Mouse (Mus musculus) liver, embryonic 11.5 days (tissue): ENCODE results near the gene Peak1. TPM values are rescaled to one million over a fixed set of nuclear protein-coding genes. Genes with fewer than 3 reads are reported as not detected.

Source experiments
- ATAC-seq: fragments of 200-750 bp; cut with Nextera tagmentation; replicated peaks from 2 replicates; pipeline ENCODE4 v1.8.0; 2017; ENCODE audit warnings: moderate number of reproducible peaks, mild to moderate bottlenecking, moderate TSS enrichment, moderate library complexity; ENCODE audit not compliant: low FRiP score
- DNase-seq: peaks from one replicate; pipeline ENCODE4 v3.0.0-alpha.2; 2017; ENCODE audit warnings: low spot score
- H3K27ac ChIP-seq: fragments of 300-500 bp; sonication (generic); 2 replicates; pipeline ENCODE4 v1.5.1; 2014; ENCODE audit warnings: mild to moderate bottlenecking, low read depth, low read length, control low read depth
- H3K27me3 ChIP-seq: fragments of 300-500 bp; sonication (generic); replicated peaks from 2 replicates; pipeline ENCODE4 v1.6.1; 2014; ENCODE audit warnings: low read length, mixed read lengths; ENCODE audit not compliant: control insufficient read depth, insufficient read depth
- H3K36me3 ChIP-seq: fragments of 300-500 bp; sonication (generic); 2 replicates; pipeline ENCODE4 v1.6.1; 2014; ENCODE audit warnings: mild to moderate bottlenecking, low read length, moderate library complexity, mixed read lengths; ENCODE audit not compliant: control insufficient read depth, insufficient read depth
- H3K4me1 ChIP-seq: fragments of 300-500 bp; sonication (generic); replicated peaks from 2 replicates; pipeline ENCODE4 v1.6.1; 2014; ENCODE audit warnings: low read length, mixed read lengths; ENCODE audit not compliant: control insufficient read depth, insufficient read depth
- H3K4me2 ChIP-seq: fragments of 300-500 bp; sonication (generic); 2 replicates; pipeline ENCODE4 v1.6.1; 2014; ENCODE audit warnings: mild to moderate bottlenecking, control low read depth, moderate library complexity
- H3K4me3 ChIP-seq: fragments of 300-500 bp; sonication (generic); 2 replicates; pipeline ENCODE4 v1.5.1; 2014; ENCODE audit warnings: low read depth, low read length, control low read depth
- H3K9ac ChIP-seq: fragments of 300-500 bp; sonication (generic); 2 replicates; pipeline ENCODE4 v1.6.1; 2014; ENCODE audit warnings: low read depth, low read length, control low read depth
- H3K9me3 ChIP-seq: fragments of 300-500 bp; sonication (generic); 2 replicates; pipeline ENCODE4 v1.6.1; 2016; ENCODE audit warnings: low read length, inconsistent platforms, mixed read lengths; ENCODE audit not compliant: control insufficient read depth
- WGBS: fragments of 180-500 bp; shearing (Covaris S2); extraction: QIAGEN DNeasy Blood & Tissue Kit; methylation state at CpG from one replicate; pipeline ENCODE4 v1.1.7; 2014; 5-methylcytosine and 5-hydroxymethylcytosine counted together
- polyA plus RNA-seq: library from polyadenylated mRNA; unstranded; fragments of >200 nt; fragmentation: Nextera tagmentation; extraction: Ambion mirVana; gene quantifications from 2 replicates; pipeline ENCODE4 v1.2.1, GENCODE M21; 2014

The Peak1 gene
- polyA plus RNA-seq, 1 experiment from 2014 or later, result 10.0 TPM

DNA sequence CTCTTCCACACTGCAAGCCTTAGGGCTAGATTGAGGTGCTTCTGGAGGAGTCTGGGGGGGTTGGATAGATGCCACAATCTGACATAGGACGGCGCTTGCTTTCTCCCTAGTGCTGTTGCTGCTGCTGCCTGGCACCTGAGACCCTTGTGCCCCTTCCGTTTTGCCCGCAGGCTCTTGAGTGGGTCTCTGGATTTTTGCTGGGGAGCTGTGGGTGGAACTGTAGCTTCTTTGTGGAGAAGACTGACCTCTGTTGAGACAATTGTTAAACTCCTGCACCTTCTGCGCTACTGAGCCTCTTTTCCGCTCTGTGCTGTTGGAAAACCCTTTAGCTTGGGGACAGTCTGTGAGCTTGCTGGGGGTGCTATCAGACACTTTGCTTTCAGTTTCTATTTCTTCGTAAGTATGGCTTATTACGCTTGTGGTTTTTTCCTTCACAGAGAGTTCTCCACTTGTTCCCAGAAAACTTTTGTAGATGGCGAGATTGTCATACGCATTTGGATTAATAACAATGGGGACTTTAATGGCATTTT is 159.5 kb downstream of the Peak1 start:
- ATAC-seq (no peak), DNase-seq (no peak)
- Histone ChIP-seq H3K4me3 (no peak overlapping the region), H3K27ac (no peak overlapping the region), H3K9me3 (peaks cover 6% of the 10 kb centered on the region), H3K4me1 (peaks cover 4% of the 10 kb centered on the region; the same call in 1 of the 2 replicates), H3K9ac (no peak overlapping the region), H3K27me3 (no peaks in the 10 kb centered on the region), H3K4me2 (no peak overlapping the region), H3K36me3 (peaks cover 2% of the 10 kb centered on the region; the same call in 1 of the 2 replicates)
- WGBS, result 92% methylated on average over 10 of the region's 10 CpGs

DNA sequence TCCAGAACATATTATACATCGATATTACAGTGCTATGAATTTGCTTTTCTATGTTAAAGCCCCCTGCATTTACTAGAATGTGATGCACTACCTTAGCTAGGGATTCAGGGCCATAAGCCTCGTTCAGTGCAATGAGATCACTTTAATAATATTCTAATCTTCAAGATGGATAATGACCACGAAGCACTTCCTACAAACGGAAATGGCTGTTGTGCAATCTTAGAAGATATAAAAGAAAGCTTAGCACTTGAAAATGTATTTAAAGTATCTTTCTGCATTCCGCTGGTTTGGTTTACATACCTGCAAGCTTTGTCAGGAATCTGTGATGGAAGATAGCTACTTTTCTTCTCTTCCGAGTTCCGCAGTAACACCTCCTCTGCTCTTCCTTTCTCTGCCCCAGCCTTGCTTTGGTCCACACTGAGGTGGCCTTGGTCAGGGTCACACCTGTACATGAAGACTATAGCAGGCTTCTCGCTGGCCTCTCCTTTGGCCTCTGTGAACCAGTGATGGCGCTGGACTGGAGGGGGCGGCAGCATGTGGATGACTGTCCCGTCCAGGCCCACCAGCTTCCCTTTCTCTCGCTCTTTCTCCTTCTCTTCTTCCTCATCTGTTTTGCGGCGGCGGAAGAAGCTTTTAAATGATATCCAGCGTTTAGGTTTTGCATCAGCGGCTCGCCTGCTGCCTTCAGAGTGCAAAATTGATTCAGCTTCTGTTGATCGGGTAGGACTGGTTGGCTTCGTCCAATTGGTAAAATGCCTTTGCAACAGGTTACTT is 160.5 kb downstream of the Peak1 start:
- no peak overlapping the region for H3K9ac ChIP-seq
- WGBS, result 86% methylated on average over 20 of the region's 20 CpGs
- no peak overlapping the region for H3K4me3 ChIP-seq
- H3K36me3 ChIP-seq, result peaks cover 2% of the 10 kb centered on the region; the same call in 1 of the 2 replicates
- peaks cover 6% of the 10 kb centered on the region for H3K9me3 ChIP-seq
- H3K27ac ChIP-seq, result no peak overlapping the region
- no peak for ATAC-seq
- no peak for DNase-seq
- no peaks in the 10 kb centered on the region for H3K4me1 ChIP-seq
- no peaks in the 10 kb centered on the region for H3K27me3 ChIP-seq
- H3K4me2 ChIP-seq, result no peak overlapping the region

DNA sequence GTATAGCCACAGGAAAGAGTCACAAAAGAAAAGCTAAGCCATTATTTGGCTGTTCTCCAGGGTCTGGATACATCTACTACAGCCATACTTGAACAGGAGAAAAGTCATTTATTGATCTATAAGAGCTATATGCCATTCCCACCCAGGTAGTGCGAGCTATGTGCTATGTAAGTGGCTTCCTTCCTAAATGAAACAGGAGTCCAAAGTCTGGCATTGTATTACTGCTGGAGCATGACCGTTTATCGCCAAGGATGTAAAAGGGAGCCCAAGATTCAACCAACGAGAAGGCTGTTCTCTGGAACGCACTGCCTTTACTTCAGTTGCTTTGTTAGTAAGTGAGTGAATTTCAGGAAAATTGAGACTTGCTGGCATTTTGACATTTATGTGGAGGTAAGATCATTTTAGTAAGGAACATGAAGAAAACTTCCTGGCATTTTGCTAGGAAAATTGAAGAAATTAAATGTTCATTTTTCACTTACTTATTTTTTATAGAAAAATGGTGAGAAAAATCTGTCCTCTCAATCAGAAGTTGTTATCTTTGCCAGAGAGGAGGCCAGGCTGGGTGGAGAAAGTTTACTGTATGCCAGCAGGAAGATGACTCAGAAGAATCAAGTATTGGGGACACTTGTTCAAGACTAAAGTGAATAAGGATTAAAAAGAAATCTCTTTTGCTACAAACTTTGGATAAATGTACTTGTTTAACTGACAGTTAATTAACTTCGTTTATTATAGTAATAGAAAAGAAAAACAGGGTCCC is 162.0 kb downstream of the Peak1 start:
- 86% methylated on average over 6 of the region's 6 CpGs for WGBS
- H3K4me3 ChIP-seq, result no peak overlapping the region
- no peak overlapping the region for H3K4me2 ChIP-seq
- no peak overlapping the region for H3K27ac ChIP-seq
- H3K9me3 ChIP-seq, result peaks cover 6% of the 10 kb centered on the region
- H3K4me1 ChIP-seq, result no peaks in the 10 kb centered on the region
- H3K9ac ChIP-seq, result no peak overlapping the region
- no peaks in the 10 kb centered on the region for H3K27me3 ChIP-seq
- ATAC-seq (no peak), DNase-seq (no peak)
- H3K36me3 ChIP-seq, result peaks cover 2% of the 10 kb centered on the region; the same call in 1 of the 2 replicates

DNA sequence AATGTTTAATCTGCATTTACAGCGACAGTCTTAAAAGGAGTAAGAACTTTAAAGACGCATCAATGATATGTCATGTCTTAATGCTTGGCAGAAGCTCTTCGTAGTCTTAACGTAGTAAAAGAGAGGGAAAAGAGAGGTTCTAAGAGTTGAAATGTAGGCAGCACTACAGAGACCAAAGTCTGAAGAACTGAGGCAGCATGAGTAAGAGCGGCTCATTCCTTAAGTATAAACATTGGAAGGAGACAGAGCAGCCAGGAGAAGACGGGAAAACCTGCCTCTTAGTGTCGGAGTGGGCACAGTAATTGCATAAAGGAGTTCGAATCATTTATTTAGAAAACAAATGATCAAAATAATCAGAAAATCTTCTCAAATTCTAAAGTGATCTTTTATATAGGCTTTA is 173.5 kb downstream of the Peak1 start:
- H3K9ac ChIP-seq, result no peak overlapping the region
- no peak overlapping the region for H3K27ac ChIP-seq
- H3K36me3 ChIP-seq, result no peaks in the 10 kb centered on the region
- no peak overlapping the region for H3K4me3 ChIP-seq
- 81% methylated on average over 8 of the region's 8 CpGs for WGBS
- H3K4me1 ChIP-seq, result no peaks in the 10 kb centered on the region; the same call in 1 of the 2 replicates
- H3K9me3 ChIP-seq, result no peaks in the 10 kb centered on the region
- no peaks in the 10 kb centered on the region for H3K27me3 ChIP-seq
- DNase-seq (no peak), ATAC-seq (no peak)
- H3K4me2 ChIP-seq, result no peak overlapping the region

DNA sequence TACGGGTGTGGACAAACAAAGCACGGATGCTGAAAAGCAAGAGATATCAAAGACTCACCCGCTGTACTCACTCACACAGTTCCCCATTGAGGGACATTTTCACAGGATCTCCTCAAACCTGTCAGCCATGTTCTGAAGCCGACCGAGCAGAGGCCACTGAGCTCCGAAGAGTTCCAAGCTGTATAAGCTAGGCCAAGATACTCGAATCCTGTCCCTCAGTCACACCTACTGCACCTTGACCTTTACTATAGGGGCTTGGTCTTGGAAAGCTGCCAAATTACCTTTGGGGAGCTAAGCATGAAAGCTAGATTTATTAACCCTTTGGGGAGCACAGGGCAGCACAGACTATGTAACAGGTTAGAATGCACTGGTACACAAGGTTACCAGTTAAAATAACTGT is 174.0 kb downstream of the Peak1 start:
- DNase-seq (no peak), ATAC-seq (no peak)
- no peaks in the 10 kb centered on the region for H3K36me3 ChIP-seq
- no peak overlapping the region for H3K4me3 ChIP-seq
- H3K9ac ChIP-seq, result no peak overlapping the region
- no peaks in the 10 kb centered on the region; the same call in 1 of the 2 replicates for H3K4me1 ChIP-seq
- no peaks in the 10 kb centered on the region for H3K9me3 ChIP-seq
- H3K4me2 ChIP-seq, result no peak overlapping the region
- H3K27ac ChIP-seq, result no peak overlapping the region
- WGBS, result 82% methylated on average over 7 of the region's 7 CpGs
- no peaks in the 10 kb centered on the region for H3K27me3 ChIP-seq

- no peak overlapping the region for H3K4me3 ChIP-seq
- no peak overlapping the region for H3K9ac ChIP-seq
- ATAC-seq (no peak), DNase-seq (no peak)
- H3K27ac ChIP-seq, result no peak overlapping the region
- no peak overlapping the region for H3K4me2 ChIP-seq
- H3K27me3 ChIP-seq, result no peaks in the 10 kb centered on the region
- H3K36me3 ChIP-seq, result no peaks in the 10 kb centered on the region
- H3K9me3 ChIP-seq, result no peaks in the 10 kb centered on the region
- no peaks in the 10 kb centered on the region; the same call in 1 of the 2 replicates for H3K4me1 ChIP-seq
- WGBS, result 77% methylated on average over 3 of the region's 3 CpGs
Observed at GRCm38 (mm10) chr9:56242686-56243085, 175.2 kb downstream of the Peak1 start.

- no peak overlapping the region for H3K4me2 ChIP-seq
- no peaks in the 10 kb centered on the region for H3K27me3 ChIP-seq
- DNase-seq (no peak), ATAC-seq (no peak)
- H3K9me3 ChIP-seq, result no peaks in the 10 kb centered on the region
- H3K9ac ChIP-seq, result no peak overlapping the region
- no peak overlapping the region for H3K27ac ChIP-seq
- WGBS, result 90% methylated on average over 5 of the region's 5 CpGs
- H3K36me3 ChIP-seq, result no peaks in the 10 kb centered on the region
- H3K4me3 ChIP-seq, result no peak overlapping the region
- no peaks in the 10 kb centered on the region; the same call in 1 of the 2 replicates for H3K4me1 ChIP-seq
Observed at GRCm38 (mm10) chr9:56241076-56241475, 176.8 kb downstream of the Peak1 start.

DNA sequence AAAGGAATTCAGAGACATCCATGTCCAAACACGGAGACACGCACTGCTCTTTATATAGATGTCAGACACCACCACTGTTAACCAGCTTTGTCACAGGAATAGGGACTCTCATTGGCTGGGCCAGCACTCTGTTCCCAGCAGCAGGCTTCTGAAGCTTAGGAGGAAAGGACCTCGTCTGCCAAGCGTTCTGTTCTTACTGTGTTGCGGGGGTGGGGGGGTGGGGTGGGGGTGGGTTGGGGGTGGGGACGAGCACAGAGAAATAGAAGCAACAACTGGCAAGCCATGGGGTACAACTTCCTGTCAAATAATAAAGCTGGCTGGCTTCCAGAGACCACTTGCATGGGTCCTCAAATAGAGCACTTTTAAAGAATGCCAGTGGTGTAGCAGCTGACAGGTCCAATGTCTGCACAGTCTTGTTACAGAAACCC is 182.0 kb downstream of the Peak1 start:
- 66% methylated on average over 6 of the region's 6 CpGs for WGBS
- Histone ChIP-seq H3K4me2 (no peak overlapping the region), H3K27me3 (no peaks in the 10 kb centered on the region), H3K4me3 (no peak overlapping the region), H3K27ac (no peak overlapping the region), H3K36me3 (no peaks in the 10 kb centered on the region), H3K9ac (no peak overlapping the region), H3K9me3 (no peaks in the 10 kb centered on the region), H3K4me1 (no peaks in the 10 kb centered on the region)
- ATAC-seq (no peak), DNase-seq (no peak)
